Mouse (Mus musculus) cortical plate, adult 2 months (tissue): ENCODE data around the gene Nepn.

Source experiments
- CTCF ChIP-seq: fragments of 200-500 bp; IDR thresholded peaks from 2 replicates; pipeline ENCODE4 v1.5.1; 2011; ENCODE audit warnings: mild to moderate bottlenecking, control low read depth, low read length; ENCODE audit not compliant: insufficient read depth; ENCODE audit errors: extremely low read depth
- POLR2A ChIP-seq: fragments of 200-500 bp; IDR thresholded peaks from 2 replicates; pipeline ENCODE4 v1.6.1; 2011; ENCODE audit warnings: mild to moderate bottlenecking, low read length, control low read depth; ENCODE audit not compliant: insufficient read depth; ENCODE audit errors: extremely low read depth

- TF ChIP-seq CTCF (no peak), POLR2A (no peak)
Measured at GRCm38 (mm10) chr10:52391208-52391607, 2.4 kb downstream of the Nepn start.
